Mouse (Mus musculus) heart, adult 9 months (tissue): ENCODE data around the gene Rps28.

Experiments used
- DNase-seq, 2 experiments: peaks; one replicate each; pipeline ENCODE4 v3.0.0; 2022; ENCODE audit warnings: low spot score in 2 of 2

Gene Rps28

GRCm38 (mm10) chr17:33773871-33774572 lies 50.3 kb downstream of the Rps28 start:
- no peak for DNase-seq

DNA sequence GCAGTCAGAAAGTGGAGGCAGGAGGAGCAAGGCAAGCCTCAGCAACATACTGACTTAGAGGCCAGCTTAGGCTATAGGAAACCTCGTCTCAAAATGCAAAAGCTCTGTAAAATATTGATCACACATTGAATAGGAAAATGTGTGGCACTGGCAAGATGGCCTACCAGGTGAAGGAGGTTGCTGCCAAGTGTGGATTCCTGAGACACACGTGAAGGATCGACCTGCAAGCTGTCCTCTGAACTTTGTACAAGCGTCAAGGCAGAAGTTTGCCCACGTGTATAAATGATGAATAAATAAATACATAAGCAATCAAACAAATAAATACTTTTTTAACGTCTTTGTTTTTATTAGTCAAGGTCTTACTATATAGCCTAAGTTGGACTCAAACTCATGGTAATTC lies 50.9 kb downstream of the Rps28 start:
- no peak for DNase-seq

DNA sequence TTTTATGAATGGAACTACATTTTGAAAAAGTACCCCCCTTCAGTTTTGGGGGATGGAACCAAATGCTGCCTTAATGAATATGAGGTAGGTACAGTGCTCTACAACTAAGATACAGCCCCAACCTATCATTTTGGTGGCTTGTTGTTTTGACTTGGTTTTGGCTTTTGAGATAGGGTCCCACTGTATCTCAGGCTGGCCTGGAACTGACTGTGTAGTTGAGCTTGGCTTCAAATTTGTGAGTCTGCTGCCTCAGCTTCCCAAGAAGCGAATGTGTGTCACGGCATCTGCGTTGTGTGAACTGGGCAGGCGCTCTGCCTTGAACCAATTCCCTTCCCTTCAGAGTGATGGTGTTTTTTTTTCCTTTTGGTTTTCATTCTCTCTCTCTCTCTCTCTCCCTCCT lies 52.7 kb downstream of the Rps28 start:
- DNase-seq, result no peak
